Mouse (Mus musculus) myocyte (in vitro differentiated cells): ENCODE results near the gene Mesp1. TPM values are rescaled to one million over a fixed set of nuclear protein-coding genes. Genes with fewer than 3 reads are reported as not detected.

ENCODE experiments used
- H3K27me3 ChIP-seq: one replicate; pipeline ENCODE4 v1.6.1; 2011; ENCODE audit not compliant: control insufficient read depth, insufficient read depth, insufficient read length
- H3K36me3 ChIP-seq: one replicate; pipeline ENCODE4 v1.6.1; 2011; ENCODE audit not compliant: control insufficient read depth, insufficient read depth
- H3K4me2 ChIP-seq: one replicate; pipeline ENCODE4 v1.6.1; 2011; ENCODE audit warnings: low read depth, control low read depth
- H3K4me3 ChIP-seq: one replicate; pipeline ENCODE4 v1.5.1; 2011; ENCODE audit warnings: mild to moderate bottlenecking, control low read depth, moderate library complexity
- H3K79me2 ChIP-seq: one replicate; pipeline ENCODE4 v1.6.1; 2011; ENCODE audit not compliant: control insufficient read depth, insufficient read depth
- H3ac ChIP-seq: one replicate; pipeline ENCODE4 v1.6.1; 2011; ENCODE audit not compliant: control insufficient read depth, insufficient read length
- CEBPB ChIP-seq: IDR thresholded peaks from 2 replicates; pipeline ENCODE4 v1.6.1; 2011; ENCODE audit warnings: mild to moderate bottlenecking, moderate library complexity; ENCODE audit not compliant: poor library complexity, insufficient read depth, severe bottlenecking
- E2F4 ChIP-seq: IDR thresholded peaks from one replicate; pipeline ENCODE4 v1.6.1; 2011; ENCODE audit warnings: mild to moderate bottlenecking, control low read depth, moderate library complexity; ENCODE audit not compliant: insufficient read depth
- MAX ChIP-seq: IDR thresholded peaks from one replicate; pipeline ENCODE4 v1.6.1; 2011; ENCODE audit warnings: low read depth, mild to moderate bottlenecking, control low read depth
- MYOD1 ChIP-seq, 3 experiments: IDR thresholded peaks; one replicate each; pipeline ENCODE4 v1.6.1; 2011; ENCODE audit warnings: control low read depth in 2 of 3, low read depth in 2 of 3, mild to moderate bottlenecking in 2 of 3, moderate library complexity in 1 of 3; ENCODE audit not compliant: insufficient read length in 2 of 3, control insufficient read depth in 1 of 3
- MYOG ChIP-seq, 3 experiments: IDR thresholded peaks; one replicate each; pipeline ENCODE4 v1.6.1; 2011; ENCODE audit warnings: control low read depth in 2 of 3, low read depth in 2 of 3, mild to moderate bottlenecking in 2 of 3; ENCODE audit not compliant: insufficient read length in 2 of 3, control insufficient read depth in 1 of 3, insufficient read depth in 1 of 3
- POLR2A ChIP-seq: IDR thresholded peaks from one replicate; pipeline ENCODE4 v1.6.1; 2011; ENCODE audit warnings: low read depth, mild to moderate bottlenecking, control low read depth, moderate library complexity; ENCODE audit not compliant: insufficient read length
- POLR2AphosphoS2 ChIP-seq: IDR thresholded peaks from one replicate; pipeline ENCODE4 v1.6.1; 2011; ENCODE audit warnings: low read depth, control low read depth; ENCODE audit not compliant: insufficient read length
- REST ChIP-seq: IDR thresholded peaks from one replicate; pipeline ENCODE4 v1.6.1; 2011; ENCODE audit warnings: mild to moderate bottlenecking, control low read depth, moderate library complexity; ENCODE audit not compliant: insufficient read depth, insufficient read length
- SRF ChIP-seq: IDR thresholded peaks from one replicate; pipeline ENCODE4 v1.6.1; 2011; ENCODE audit warnings: low read depth; ENCODE audit not compliant: control insufficient read depth, insufficient read length
- TCF12 ChIP-seq: IDR thresholded peaks from one replicate; pipeline ENCODE4 v1.6.1; 2011; ENCODE audit warnings: mild to moderate bottlenecking, control low read depth; ENCODE audit not compliant: poor library complexity, insufficient read depth, severe bottlenecking
- TCF3 ChIP-seq: IDR thresholded peaks from one replicate; pipeline ENCODE4 v1.6.1; 2011; ENCODE audit warnings: low read depth, control low read depth; ENCODE audit not compliant: insufficient read length
- USF1 ChIP-seq: IDR thresholded peaks from one replicate; pipeline ENCODE4 v1.6.1; 2011; ENCODE audit warnings: low read depth, mild to moderate bottlenecking, control low read depth, moderate library complexity
- polyA plus RNA-seq: library from polyadenylated mRNA; unstranded; fragments of >200 nt; fragmentation: generic; extraction: Trizol; gene quantifications from one replicate; pipeline ENCODE4 v1.2.1, GENCODE M21; 2012; ENCODE audit warnings: missing spikeins

Mesp1 gene
- polyA plus RNA-seq, 1 experiment, result not detected

- Histone ChIP-seq H3K4me2 (no peak overlapping the region), H3K36me3 (no peaks in the 10 kb centered on the region), H3K27me3 (no peaks in the 10 kb centered on the region), H3K79me2 (no peaks in the 10 kb centered on the region), H3K4me3 (no peak overlapping the region), H3ac (no peak overlapping the region)
- TF ChIP-seq TCF3, result no peak
- no peak for TF ChIP-seq MYOG (IDR thresholded peaks at IDR 0.05; ENCODE audit: control insufficient read depth in 1 of 3, insufficient read depth in 1 of 3, insufficient read length in 2 of 3, low read depth in 2 of 3)
- TF ChIP-seq E2F4, result no peak
- TF ChIP-seq SRF, result no peak
- no peak for TF ChIP-seq TCF12
- no peak for TF ChIP-seq CEBPB
- TF ChIP-seq REST, result no peak
- no peak for TF ChIP-seq POLR2A
- TF ChIP-seq MYOD1 (IDR thresholded peaks at IDR 0.05; ENCODE audit: control insufficient read depth in 1 of 3, insufficient read length in 2 of 3, low read depth in 2 of 3), result no peak
- TF ChIP-seq USF1, result no peak
- TF ChIP-seq POLR2AphosphoS2, result no peak
- TF ChIP-seq MAX, result no peak
These were observed 24.7 kb upstream of the Mesp1 start for GRCm38 (mm10) chr7:79818321-79818720.

DNA sequence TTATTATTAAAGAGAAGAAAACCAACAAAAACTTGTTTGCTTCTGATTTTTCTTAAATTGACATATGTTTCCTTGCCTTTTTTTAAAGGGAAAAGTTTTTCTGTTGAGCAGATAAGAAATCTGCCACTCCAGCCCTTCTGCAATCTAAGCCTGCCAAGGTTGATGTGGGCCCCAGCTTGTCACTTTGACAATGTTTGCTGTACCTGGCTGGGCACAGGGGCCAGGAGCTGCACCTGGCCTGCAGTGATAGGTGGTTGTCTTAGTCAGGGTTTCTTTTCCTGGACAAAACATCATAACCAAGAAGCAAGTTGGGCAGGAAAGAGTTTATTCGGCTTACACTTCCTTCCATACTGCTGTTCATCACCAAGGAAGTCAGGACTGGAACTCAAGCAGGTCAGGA, 19.8 kb upstream of the Mesp1 start:
- TF ChIP-seq E2F4, result no peak
- no peak for TF ChIP-seq MYOG (IDR thresholded peaks at IDR 0.05; ENCODE audit: control insufficient read depth in 1 of 3, insufficient read depth in 1 of 3, insufficient read length in 2 of 3, low read depth in 2 of 3)
- no peak for TF ChIP-seq SRF
- no peak for TF ChIP-seq TCF3
- TF ChIP-seq MYOD1 (IDR thresholded peaks at IDR 0.05; ENCODE audit: control insufficient read depth in 1 of 3, insufficient read length in 2 of 3, low read depth in 2 of 3), result no peak
- TF ChIP-seq TCF12, result no peak
- TF ChIP-seq POLR2A, result no peak
- no peak for TF ChIP-seq REST
- no peak for TF ChIP-seq POLR2AphosphoS2
- no peak for TF ChIP-seq CEBPB
- no peak for TF ChIP-seq USF1
- TF ChIP-seq MAX, result no peak
- peaks cover 7% of the 10 kb centered on the region for H3K27me3 ChIP-seq
- H3K4me2 ChIP-seq, result no peak overlapping the region
- H3K36me3 ChIP-seq, result no peaks in the 10 kb centered on the region
- no peak overlapping the region for H3ac ChIP-seq
- H3K79me2 ChIP-seq, result no peaks in the 10 kb centered on the region
- no peak overlapping the region for H3K4me3 ChIP-seq

- no peak within 1 kb of the TSS for H3K4me2 ChIP-seq
- no peak within 1 kb of the TSS for H3ac ChIP-seq
- no peaks in the 10 kb centered on the region for H3K36me3 ChIP-seq
- H3K4me3 ChIP-seq, result no peak within 1 kb of the TSS
- peaks cover 7% of the 10 kb centered on the region for H3K27me3 ChIP-seq
- H3K79me2 ChIP-seq, result no peaks in the 10 kb centered on the region
- TF ChIP-seq POLR2A (no peak), USF1 (no peak), MAX (no peak), CEBPB (no peak), REST (no peak), POLR2AphosphoS2 (no peak), MYOG (IDR thresholded peaks at IDR 0.05; ENCODE audit: control insufficient read depth in 1 of 3, insufficient read depth in 1 of 3, insufficient read length in 2 of 3, low read depth in 2 of 3) (no peak), SRF (no peak), TCF12 (no peak)
These were observed 17.3 kb upstream of the Mesp1 start, which contains the start of gene Mesp2 for GRCm38 (mm10) chr7:79810611-79811506. TSS of gene Mesp2 (plus strand) at chr7:79810727.

GRCm38 (mm10) chr7:79808561-79808960, 15.0 kb upstream of the Mesp1 start:
- H3K27me3 ChIP-seq, result peaks cover 7% of the 10 kb centered on the region
- no peak overlapping the region for H3ac ChIP-seq
- H3K4me2 ChIP-seq, result no peak overlapping the region
- no peaks in the 10 kb centered on the region for H3K36me3 ChIP-seq
- no peaks in the 10 kb centered on the region for H3K79me2 ChIP-seq
- TF ChIP-seq POLR2A, result no peak
- TF ChIP-seq REST, result no peak
- no peak for TF ChIP-seq MYOG (IDR thresholded peaks at IDR 0.05; ENCODE audit: control insufficient read depth in 1 of 3, insufficient read depth in 1 of 3, insufficient read length in 2 of 3, low read depth in 2 of 3)
- TF ChIP-seq SRF, result no peak
- TF ChIP-seq E2F4, result no peak
- no peak for TF ChIP-seq CEBPB
- TF ChIP-seq MYOD1 (IDR thresholded peaks at IDR 0.05; ENCODE audit: control insufficient read depth in 1 of 3, insufficient read length in 2 of 3, low read depth in 2 of 3), result no peak
- no peak for TF ChIP-seq MAX
- no peak for TF ChIP-seq TCF3
- TF ChIP-seq POLR2AphosphoS2, result no peak
- no peak for TF ChIP-seq TCF12
- no peak for TF ChIP-seq USF1
- no peak overlapping the region for H3K4me3 ChIP-seq
